Mouse (Mus musculus): ENCODE data around the gene Fads3. TPM values are rescaled to one million over a fixed set of nuclear protein-coding genes. Genes with fewer than 3 reads are reported as not detected.

The Fads3 gene
- total and polyA plus RNA-seq, 2 experiments from 2014 or later: 29.4 to 45.6 TPM

GRCm38 (mm10) chr19:10108666-10109065 lies 67.3 kb downstream of the Fads3 start:
- H3K27ac ChIP-seq (ENCODE audit: low read depth, low read length): no peak overlapping the region
- TF ChIP-seq CTCF (IDR thresholded peaks at IDR 0.05; ENCODE audit: low read depth): no peak
- ATAC-seq (no peak), DNase-seq (no peak)
- H3K9me3 ChIP-seq (ENCODE audit: low read length): no peaks in the 10 kb centered on the region
- no peak overlapping the region for H3K9ac ChIP-seq
- no peak overlapping the region for H3K4me3 ChIP-seq (ENCODE audit: low read depth, low read length)
- WGBS: 80% methylated on average over 2 of the region's 2 CpGs
- H3K4me1 ChIP-seq (ENCODE audit: insufficient read depth): no peaks in the 10 kb centered on the region
- H3K36me3 ChIP-seq (ENCODE audit: insufficient read depth): no peaks in the 10 kb centered on the region
- no peaks in the 10 kb centered on the region for H3K27me3 ChIP-seq (ENCODE audit: insufficient read depth, low read length)
- no peak overlapping the region for H3K4me2 ChIP-seq (ENCODE audit: low read depth)

Other genes with a start within 250 kb of the Fads3 start
- not detected in 2 replicates for gene Scgb2a2, start 194.0 kb upstream of the Fads3 start, total RNA-seq (2014; rRNA removed)
- not detected in 2 replicates for gene Scgb2a2, start 194.0 kb upstream of the Fads3 start, polyA plus RNA-seq (2015; fragmentation: Nextera tagmentation; extraction: Ambion mirVana)
- gene Incenp, start 142.0 kb upstream of the Fads3 start, total RNA-seq (2014; rRNA removed): 6.2 and 15.9 TPM in 2 replicates
- gene Incenp, start 142.0 kb upstream of the Fads3 start, polyA plus RNA-seq (2015; fragmentation: Nextera tagmentation; extraction: Ambion mirVana): 12.3 and 19.4 TPM in 2 replicates
- gene Fth1, start 61.0 kb upstream of the Fads3 start, total RNA-seq (2014; rRNA removed): 228 and 300 TPM in 2 replicates
- 2,942 and 2,984 TPM in 2 replicates for gene Fth1, start 61.0 kb upstream of the Fads3 start, polyA plus RNA-seq (2015; fragmentation: Nextera tagmentation; extraction: Ambion mirVana)
- gene Best1, start 39.9 kb upstream of the Fads3 start, total RNA-seq (2014; rRNA removed): 0.92 and 1.6 TPM in 2 replicates
- gene Best1, start 39.9 kb upstream of the Fads3 start, polyA plus RNA-seq (2015; fragmentation: Nextera tagmentation; extraction: Ambion mirVana): 1.6 and 3.6 TPM in 2 replicates
- gene Rab3il1, start 39.9 kb upstream of the Fads3 start, total RNA-seq (2014; rRNA removed): 14.4 and 19.9 TPM in 2 replicates
- 20.0 and 20.6 TPM in 2 replicates for gene Rab3il1, start 39.9 kb upstream of the Fads3 start, polyA plus RNA-seq (2015; fragmentation: Nextera tagmentation; extraction: Ambion mirVana)
- gene Fads2, start 60.2 kb downstream of the Fads3 start, total RNA-seq (2014; rRNA removed): 218 and 248 TPM in 2 replicates
- gene Fads2, start 60.2 kb downstream of the Fads3 start, polyA plus RNA-seq (2015; fragmentation: Nextera tagmentation; extraction: Ambion mirVana): 183 and 249 TPM in 2 replicates
- 142 and 176 TPM in 2 replicates for gene Fads1, start 141.3 kb downstream of the Fads3 start, total RNA-seq (2014; rRNA removed)
- gene Fads1, start 141.3 kb downstream of the Fads3 start, polyA plus RNA-seq (2015; fragmentation: Nextera tagmentation; extraction: Ambion mirVana): 113 and 153 TPM in 2 replicates
- gene Tmem258, start 162.4 kb downstream of the Fads3 start, total RNA-seq (2014; rRNA removed): 102 and 135 TPM in 2 replicates
- 310 and 398 TPM in 2 replicates for gene Tmem258, start 162.4 kb downstream of the Fads3 start, polyA plus RNA-seq (2015; fragmentation: Nextera tagmentation; extraction: Ambion mirVana)
- gene Fen1, start 162.6 kb downstream of the Fads3 start, total RNA-seq (2014; rRNA removed): 23.4 and 24.6 TPM in 2 replicates
- gene Fen1, start 162.6 kb downstream of the Fads3 start, polyA plus RNA-seq (2015; fragmentation: Nextera tagmentation; extraction: Ambion mirVana): 28.7 and 30.8 TPM in 2 replicates
- 0.54 and 0.81 TPM in 2 replicates for gene Myrf, start 199.2 kb downstream of the Fads3 start, total RNA-seq (2014; rRNA removed)
- 0.20 and 0.47 TPM in 2 replicates for gene Myrf, start 199.2 kb downstream of the Fads3 start, polyA plus RNA-seq (2015; fragmentation: Nextera tagmentation; extraction: Ambion mirVana)

All from forebrain, postnatal 0 days (tissue).